Mouse (Mus musculus): ENCODE results near the gene Pank2. TPM values are rescaled to one million over a fixed set of nuclear protein-coding genes. Genes with fewer than 3 reads are reported as not detected.

Pank2 gene
- polyA plus RNA-seq, 1 experiment from 2014 or later: 28.3 TPM

- ATAC-seq (ENCODE audit: low FRiP score, low TSS enrichment) (peak; percentile 91), DNase-seq (ENCODE audit: low spot score) (peak; percentile 75)
- H3K27me3 ChIP-seq (ENCODE audit: control insufficient read depth, insufficient read depth, low read length): no peaks in the 10 kb centered on the region
- WGBS: 13% methylated on average over 7 of the region's 7 CpGs
- H3K4me1 ChIP-seq (replicated peaks; ENCODE audit: control insufficient read depth, insufficient read depth): no peaks in the 10 kb centered on the region
- no peaks in the 10 kb centered on the region for H3K9me3 ChIP-seq (ENCODE audit: control insufficient read depth, low read length)
- H3K36me3 ChIP-seq (ENCODE audit: control insufficient read depth, insufficient read depth, low read length): no peaks in the 10 kb centered on the region
- TF ChIP-seq CTCF (IDR thresholded peaks at IDR 0.05; ENCODE audit: low read depth): peak; percentile 95
- no peak for TF ChIP-seq EP300 (optimal IDR thresholded peaks at IDR 0.05)
- H3K9ac ChIP-seq (ENCODE audit: low read length): no peak overlapping the region; the same call in 1 of the 2 replicates
- 0 out of 2 replicates have a peak overlapping the region, but pooled peaks have one; percentile 25 for H3K4me2 ChIP-seq (replicated peaks; ENCODE audit: low read depth)
- peak overlapping the region; percentile 78 for H3K27ac ChIP-seq (replicated peaks)
- H3K4me3 ChIP-seq (ENCODE audit: low read depth, low read length): no peak overlapping the region
Measured at GRCm38 (mm10) chr2:131253681-131254328, 8.5 kb upstream of the Pank2 start.

- H3K27ac ChIP-seq (replicated peaks): peak overlapping the region; percentile 78
- H3K36me3 ChIP-seq (ENCODE audit: control insufficient read depth, insufficient read depth, low read length): no peaks in the 10 kb centered on the region
- no peak overlapping the region for H3K9ac ChIP-seq (ENCODE audit: low read length)
- H3K4me3 ChIP-seq (ENCODE audit: low read depth, low read length): no peak overlapping the region
- 47% methylated on average over 2 of the region's 2 CpGs for WGBS
- 0 out of 2 replicates have a peak overlapping the region, but pooled peaks have one; percentile 25 for H3K4me2 ChIP-seq (replicated peaks; ENCODE audit: low read depth)
- no peaks in the 10 kb centered on the region for H3K27me3 ChIP-seq (ENCODE audit: control insufficient read depth, insufficient read depth, low read length)
- DNase-seq (ENCODE audit: low spot score): no peak
- TF ChIP-seq EP300 (optimal IDR thresholded peaks at IDR 0.05) (no peak), CTCF (IDR thresholded peaks at IDR 0.05; ENCODE audit: low read depth) (no peak)
- ATAC-seq (ENCODE audit: low FRiP score, low TSS enrichment): no peak
- no peaks in the 10 kb centered on the region for H3K9me3 ChIP-seq (ENCODE audit: control insufficient read depth, low read length)
- H3K4me1 ChIP-seq (replicated peaks; ENCODE audit: control insufficient read depth, insufficient read depth): no peaks in the 10 kb centered on the region
Measured at GRCm38 (mm10) chr2:131254329-131254713, 8.0 kb upstream of the Pank2 start.

- no peak for DNase-seq (ENCODE audit: low spot score)
- TF ChIP-seq CTCF (IDR thresholded peaks at IDR 0.05; ENCODE audit: low read depth) (no peak), EP300 (optimal IDR thresholded peaks at IDR 0.05) (no peak)
Measured at GRCm38 (mm10) chr2:131255738-131256137, 6.6 kb upstream of the Pank2 start.

GRCm38 (mm10) chr2:131258693-131259092, 3.6 kb upstream of the Pank2 start:
- no peaks in the 10 kb centered on the region for H3K27me3 ChIP-seq (ENCODE audit: control insufficient read depth, insufficient read depth, low read length)
- no peak for TF ChIP-seq EP300 (optimal IDR thresholded peaks at IDR 0.05)
- no peak for TF ChIP-seq CTCF (IDR thresholded peaks at IDR 0.05; ENCODE audit: low read depth)
- no peak overlapping the region for H3K27ac ChIP-seq (replicated peaks)
- WGBS: 64% methylated on average over 8 of the region's 8 CpGs
- no peaks in the 10 kb centered on the region for H3K36me3 ChIP-seq (ENCODE audit: control insufficient read depth, insufficient read depth, low read length)
- H3K9me3 ChIP-seq (ENCODE audit: control insufficient read depth, low read length): no peaks in the 10 kb centered on the region
- no peak overlapping the region for H3K4me3 ChIP-seq (ENCODE audit: low read depth, low read length)
- H3K4me1 ChIP-seq (replicated peaks; ENCODE audit: control insufficient read depth, insufficient read depth): 0 out of 2 replicates have a peak, but pooled peaks cover 2% of the 10 kb centered on the region
- DNase-seq (ENCODE audit: low spot score): no peak
- ATAC-seq (ENCODE audit: low FRiP score, low TSS enrichment): no peak
- H3K4me2 ChIP-seq (replicated peaks; ENCODE audit: low read depth): no peak overlapping the region
- no peak overlapping the region for H3K9ac ChIP-seq (ENCODE audit: low read length)

More at GRCm38 (mm10) chr2:131255738-131256137, 6.6 kb upstream of the Pank2 start:
- Histone ChIP-seq H3K27ac (replicated peaks) (no peak overlapping the region), H3K27me3 (ENCODE audit: control insufficient read depth, insufficient read depth, low read length) (no peaks in the 10 kb centered on the region), H3K4me3 (ENCODE audit: low read depth, low read length) (no peak overlapping the region), H3K4me2 (replicated peaks; ENCODE audit: low read depth) (no peak overlapping the region), H3K4me1 (replicated peaks; ENCODE audit: control insufficient read depth, insufficient read depth) (no peaks in the 10 kb centered on the region), H3K36me3 (ENCODE audit: control insufficient read depth, insufficient read depth, low read length) (no peaks in the 10 kb centered on the region), H3K9me3 (ENCODE audit: control insufficient read depth, low read length) (no peaks in the 10 kb centered on the region), H3K9ac (ENCODE audit: low read length) (no peak overlapping the region)
- WGBS: 54% methylated on average over 3 of the region's 3 CpGs
- no peak for ATAC-seq (ENCODE audit: low FRiP score, low TSS enrichment)

GRCm38 (mm10) chr2:131260544-131261307, 1.6 kb upstream of the Pank2 start:
- H3K4me2 ChIP-seq (replicated peaks; ENCODE audit: low read depth): no peak overlapping the region
- 19% methylated on average over 9 of the region's 9 CpGs for WGBS

More at GRCm38 (mm10) chr2:131260544-131261307, 1.6 kb upstream of the Pank2 start:
- H3K36me3 ChIP-seq (ENCODE audit: control insufficient read depth, insufficient read depth, low read length): no peaks in the 10 kb centered on the region
- peak overlapping the region; percentile 56 for H3K27ac ChIP-seq (replicated peaks)
- DNase-seq (ENCODE audit: low spot score) (peak; percentile 59), ATAC-seq (ENCODE audit: low FRiP score, low TSS enrichment) (peak; percentile 20)
- no peaks in the 10 kb centered on the region for H3K27me3 ChIP-seq (ENCODE audit: control insufficient read depth, insufficient read depth, low read length)
- H3K9ac ChIP-seq (ENCODE audit: low read length): peak overlapping the region; percentile 23; the same call in 1 of the 2 replicates
- H3K9me3 ChIP-seq (ENCODE audit: control insufficient read depth, low read length): no peaks in the 10 kb centered on the region
- H3K4me1 ChIP-seq (replicated peaks; ENCODE audit: control insufficient read depth, insufficient read depth): 0 out of 2 replicates have a peak, but pooled peaks cover 6% of the 10 kb centered on the region
- TF ChIP-seq CTCF (IDR thresholded peaks at IDR 0.05; ENCODE audit: low read depth): no peak
- no peak for TF ChIP-seq EP300 (optimal IDR thresholded peaks at IDR 0.05)
- no peak overlapping the region for H3K4me3 ChIP-seq (ENCODE audit: low read depth, low read length)

Measured in stomach, postnatal 0 days (tissue).